Mouse (Mus musculus) frontal cortex, adult 2 months (tissue): Measurements from ENCODE around the gene Atcay. TPM values are rescaled to one million over a fixed set of nuclear protein-coding genes. Genes with fewer than 3 reads are reported as not detected.

Experiments used
- DNase-seq, 2 experiments: peaks; one replicate each; pipeline ENCODE4 v3.0.0; 2022; ENCODE audit warnings: low spot score in 1 of 2; ENCODE audit errors: extremely low spot score in 1 of 2
- polyA plus RNA-seq: library from polyadenylated mRNA; depleted of rRNA; stranded (reverse); fragments of >200 nt; gene quantifications from 2 replicates; pipeline ENCODE4 v1.2.3, GENCODE M21; 2012; rRNA removed

The Atcay gene
- polyA plus RNA-seq: 164 and 168 TPM in 2 replicates

DNA sequence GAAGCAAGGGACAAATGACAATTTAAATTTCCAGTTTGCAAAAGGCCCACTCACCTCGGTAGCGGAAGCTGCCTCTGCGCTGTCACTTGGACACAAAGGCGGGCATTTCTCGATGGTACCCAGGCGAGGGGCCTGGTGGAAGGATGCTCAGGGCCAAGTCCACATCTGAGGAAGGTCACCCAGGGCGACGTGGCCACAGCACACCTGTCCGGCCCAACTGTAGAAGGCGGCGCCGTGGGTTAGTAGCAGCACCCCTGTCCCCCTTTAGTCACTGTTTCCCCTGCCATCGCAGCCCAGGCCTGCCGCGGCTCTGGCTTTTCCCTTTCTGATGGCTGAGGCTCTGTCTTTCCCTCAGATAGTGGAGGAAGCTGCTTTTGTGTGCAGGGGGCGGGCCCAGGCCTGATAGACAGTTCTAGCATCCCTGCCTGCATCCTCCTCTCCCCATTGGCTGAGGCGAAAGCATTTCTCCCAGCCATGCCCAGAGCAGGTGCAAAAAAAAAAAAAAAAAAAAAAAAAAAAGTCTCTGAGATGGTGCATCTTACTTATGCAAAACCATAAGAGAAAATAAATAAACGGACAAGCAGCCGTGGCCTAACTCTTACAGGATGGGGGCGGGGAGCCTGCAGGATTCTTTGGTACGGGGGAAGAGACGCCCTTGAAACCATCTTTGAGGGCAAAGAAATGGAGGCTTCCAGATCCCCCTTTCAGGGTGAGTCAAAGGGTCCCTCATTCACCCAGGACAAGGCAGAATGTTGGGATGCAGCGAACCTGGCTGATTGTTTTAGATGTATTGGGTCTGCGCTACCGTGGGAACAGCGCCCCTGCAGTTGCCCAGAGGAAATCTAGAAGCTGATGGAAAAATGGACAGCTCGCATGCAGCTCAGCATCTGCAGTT, at the start of gene Atcay:
Gene Atcay, minus strand, starts transcription at position 396 of the 895 bp plus-strand sequence.
- DNase-seq: peak; percentile 80 to 89

GRCm38 (mm10) chr10:81279496-81279895, 48.9 kb upstream of the Atcay start:
- no peak for DNase-seq

GRCm38 (mm10) chr10:81277676-81278075, 47.0 kb upstream of the Atcay start:
- DNase-seq: no peak

DNA sequence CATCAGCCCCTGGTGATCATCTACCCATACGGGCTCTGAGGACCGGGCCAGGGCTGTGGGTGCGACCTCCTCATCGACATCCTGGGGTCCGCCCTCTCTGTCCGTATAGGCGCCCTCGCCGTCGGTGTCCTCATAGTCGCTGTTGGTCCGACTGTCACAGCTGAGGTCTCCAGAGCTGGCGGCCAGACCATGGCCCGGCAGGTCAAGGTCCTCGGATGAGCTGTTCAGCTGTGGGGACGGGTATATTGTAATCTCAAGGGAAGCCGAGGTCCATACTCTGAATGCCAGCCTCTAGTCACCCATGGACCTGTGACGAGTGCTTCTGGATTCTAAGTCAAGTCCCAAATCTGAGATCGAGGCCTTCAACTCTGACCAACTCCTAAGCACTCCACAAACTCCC, 43.2 kb upstream of the Atcay start:
- no peak for DNase-seq

- DNase-seq: no peak
These were observed 41.7 kb upstream of the Atcay start for GRCm38 (mm10) chr10:81272356-81272755.

DNA sequence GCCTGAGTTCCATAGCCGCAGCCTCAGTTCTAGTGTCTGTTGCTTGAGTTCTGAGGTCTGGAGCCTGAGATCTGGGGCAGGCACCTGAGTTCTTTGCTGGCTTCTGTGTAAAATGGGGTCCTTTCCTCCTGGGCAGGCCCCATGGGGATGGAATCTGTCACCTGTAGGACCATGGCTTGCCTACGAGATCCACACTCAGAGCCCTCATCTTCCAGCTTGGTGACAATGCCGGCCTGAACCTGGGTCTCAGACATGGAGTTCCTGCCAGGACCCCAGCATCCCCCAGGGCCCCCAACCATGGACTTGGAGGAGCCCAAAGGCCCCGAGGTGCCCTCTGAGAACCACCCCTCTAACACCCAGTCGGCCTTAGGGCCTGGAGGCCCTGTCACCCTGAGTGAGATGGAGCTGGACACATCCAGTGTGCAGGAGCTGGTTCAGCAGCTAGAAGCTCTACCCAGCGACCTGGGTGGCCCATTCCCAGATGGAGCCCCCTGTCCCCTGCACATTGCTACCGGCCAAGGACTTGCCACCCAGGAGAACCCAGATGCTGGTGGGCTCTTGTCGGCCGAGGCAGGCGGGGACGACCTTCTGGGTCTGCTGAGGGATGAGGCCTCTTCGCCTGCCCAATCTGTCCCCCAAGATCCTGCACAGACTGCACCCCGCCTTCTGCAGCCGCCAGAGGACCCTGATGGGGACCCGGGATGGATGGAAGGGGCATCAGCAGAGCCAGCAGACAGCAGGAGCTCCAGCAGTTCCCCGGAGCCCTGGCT, 38.2 kb upstream of the Atcay start:
- DNase-seq: no peak

DNA sequence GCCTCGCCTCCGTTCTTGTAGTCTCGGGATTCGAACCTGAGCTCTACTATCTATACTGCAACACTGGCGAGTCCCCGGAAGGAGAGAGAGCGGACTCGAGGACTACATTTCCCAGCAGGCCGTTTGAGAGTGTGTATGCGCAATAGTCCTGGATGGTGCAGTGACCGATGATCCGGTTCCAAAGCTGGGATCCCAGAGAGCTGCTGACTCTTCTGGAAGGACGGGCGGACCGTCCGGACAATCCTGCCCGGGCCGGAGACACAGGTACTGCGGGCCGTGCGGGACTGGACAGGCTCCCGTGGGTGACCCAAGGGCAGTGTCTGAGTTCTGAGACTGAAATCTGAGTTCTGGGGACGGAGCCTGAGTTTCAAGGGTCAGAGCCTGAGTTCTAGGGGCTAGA, 37.4 kb upstream of the Atcay start:
- DNase-seq: peak; percentile 84 to 89

- DNase-seq: peak; percentile 89 to 96
These were observed 35.8 kb upstream of the Atcay start, which contains the start of the genes Mrpl54 and Apba3 for GRCm38 (mm10) chr10:81266211-81267105. TSS of gene Mrpl54 (minus strand) at chr10:81266934. TSS of gene Apba3 (plus strand) at chr10:81266960.

GRCm38 (mm10) chr10:81265540-81265939, 34.9 kb upstream of the Atcay start:
- no peak for DNase-seq

GRCm38 (mm10) chr10:81261025-81261424, 30.4 kb upstream of the Atcay start:
- DNase-seq: no peak

DNA sequence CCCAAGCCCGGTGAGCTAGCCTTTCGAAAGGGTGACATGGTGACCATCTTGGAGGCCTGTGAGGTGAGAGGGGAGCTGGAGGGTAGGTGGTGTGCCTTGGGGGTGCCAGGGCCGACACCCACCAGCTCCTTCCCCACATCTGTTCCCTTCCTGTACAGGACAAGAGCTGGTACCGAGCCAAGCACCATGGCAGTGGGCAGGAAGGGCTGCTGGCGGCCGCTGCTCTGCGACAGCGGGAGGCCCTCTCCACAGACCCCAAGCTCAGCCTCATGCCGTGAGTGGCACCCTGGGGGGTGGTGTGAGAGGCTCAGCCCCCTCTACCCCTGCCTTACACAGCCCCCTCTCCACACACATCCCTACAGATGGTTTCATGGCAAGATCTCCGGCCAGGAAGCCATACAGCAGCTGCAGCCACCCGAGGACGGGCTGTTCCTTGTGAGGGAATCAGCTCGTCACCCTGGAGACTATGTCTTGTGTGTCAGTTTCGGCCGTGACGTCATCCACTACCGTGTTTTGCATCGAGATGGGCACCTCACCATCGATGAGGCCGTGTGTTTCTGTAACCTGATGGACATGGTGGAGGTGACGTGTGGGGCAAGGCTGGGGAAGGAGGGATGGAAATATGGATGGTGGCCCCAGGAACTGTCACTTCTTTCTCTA, 28.7 kb upstream of the Atcay start:
- no peak for DNase-seq

DNA sequence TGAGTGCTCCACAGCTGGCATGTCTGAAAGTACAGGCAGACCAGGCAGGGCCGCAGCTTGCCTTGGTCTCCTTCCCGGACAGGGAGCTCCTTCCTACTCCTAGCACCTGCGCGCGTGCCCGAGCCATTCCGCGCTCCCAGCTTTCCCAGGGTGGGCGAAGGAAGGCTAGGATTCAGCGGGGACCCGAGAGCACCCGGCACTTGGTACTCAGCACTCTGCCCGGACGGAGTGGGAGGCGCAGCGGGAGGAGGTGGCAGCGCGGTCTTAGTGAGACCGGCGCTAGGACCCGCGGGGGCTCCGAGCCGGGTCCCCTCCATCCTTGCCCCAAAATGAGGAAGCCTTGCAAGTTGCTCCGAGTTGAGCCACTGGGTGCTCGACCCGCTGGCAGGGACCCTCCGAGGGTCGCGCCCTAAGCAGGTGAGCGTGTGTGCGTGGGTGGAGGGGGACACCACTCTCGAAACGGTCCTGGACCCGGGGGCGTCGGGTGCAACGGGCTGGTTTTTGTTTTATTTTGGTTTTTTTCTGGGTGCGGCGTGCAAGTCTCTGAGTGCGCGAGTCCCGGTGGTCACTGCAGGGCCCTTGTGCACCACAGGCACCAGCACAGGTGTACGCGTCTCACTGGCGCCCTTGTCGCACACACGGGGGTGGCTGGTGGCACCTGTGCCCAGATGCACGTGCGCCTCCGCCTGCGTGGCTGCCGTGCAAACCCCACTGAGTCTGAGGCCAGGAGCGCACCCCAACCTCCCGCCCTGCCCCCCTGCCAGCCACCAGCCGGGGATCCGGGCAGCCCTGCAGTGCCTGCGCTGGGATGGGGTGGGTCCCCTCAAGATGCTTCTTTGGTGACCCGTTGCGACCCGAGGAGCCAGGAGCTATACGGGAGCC, 26.8 kb upstream of the Atcay start:
- DNase-seq: peak in 1 of 2 experiments; percentile 71

DNA sequence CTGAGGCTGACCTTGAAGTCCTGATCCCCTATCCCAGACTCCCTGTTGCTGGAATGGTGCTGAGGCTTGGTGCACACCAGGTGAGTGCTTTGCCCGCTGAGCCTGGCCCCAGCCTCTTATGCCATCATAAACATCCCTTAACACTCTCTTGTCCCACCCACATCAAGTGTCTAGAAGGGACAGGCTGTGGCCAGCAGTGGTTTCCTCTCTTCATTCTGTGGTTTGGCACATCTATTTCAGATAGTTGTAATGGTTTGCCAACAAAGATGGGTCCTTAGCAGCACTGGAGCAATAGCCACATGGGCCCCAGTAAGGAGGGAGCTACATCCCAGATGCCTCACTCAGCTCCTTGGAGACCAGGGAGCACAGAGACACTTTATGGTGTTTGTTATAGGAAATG, 24.3 kb upstream of the Atcay start:
- no peak for DNase-seq

DNA sequence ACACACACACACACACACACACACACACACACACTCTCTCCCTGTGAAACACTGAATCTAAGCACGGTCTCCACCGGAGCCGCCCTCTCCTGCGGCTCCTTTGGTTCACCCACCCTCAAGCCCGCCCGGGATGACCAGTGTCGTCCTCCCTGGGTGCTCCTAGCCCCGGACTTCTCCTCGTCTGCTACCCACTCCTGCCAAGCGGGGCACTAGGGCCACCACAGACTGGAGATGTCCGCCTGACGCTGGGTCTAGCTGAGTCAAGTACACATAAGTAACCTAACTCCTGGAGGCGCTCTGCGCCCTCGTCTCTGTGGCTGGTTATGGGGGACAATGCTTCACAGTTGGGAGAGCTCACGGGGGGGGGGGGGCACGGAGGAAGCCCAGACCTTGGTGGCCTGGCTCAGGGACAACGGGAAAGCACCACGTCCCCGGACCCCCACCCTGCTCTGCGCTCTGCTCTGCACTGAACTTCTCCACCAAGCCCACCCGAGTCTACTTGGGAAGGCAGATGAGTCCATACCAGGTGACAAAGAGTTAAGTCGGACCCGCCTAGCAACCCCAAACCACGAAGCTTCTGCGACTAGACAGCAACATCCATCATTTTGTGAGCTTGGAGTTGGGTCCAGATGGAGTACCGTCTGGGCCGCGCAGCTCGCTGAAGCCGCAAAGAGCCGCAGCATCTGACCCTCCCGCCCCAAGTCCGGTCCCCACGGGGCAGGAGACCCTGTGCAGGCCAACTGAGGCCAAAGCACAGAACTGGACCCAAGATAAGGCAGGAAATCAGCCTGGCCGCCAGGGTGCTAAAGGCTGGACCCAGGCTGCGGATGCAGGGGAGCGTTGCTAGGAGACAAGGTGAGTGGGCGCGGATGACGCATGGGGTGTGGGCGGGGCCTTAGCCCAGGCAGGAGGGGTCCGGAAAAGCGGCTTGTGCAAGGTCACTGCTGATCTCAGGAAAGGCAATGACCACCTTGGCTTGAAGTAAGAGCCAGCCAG, 22.1 kb upstream of the Atcay start, which contains the start of gene Matk:
Gene Matk, plus strand, starts transcription at position 512 of the 996 bp plus-strand sequence.
- DNase-seq: peak; percentile 83 to 96

- no peak for DNase-seq
These were observed 18.8 kb upstream of the Atcay start for GRCm38 (mm10) chr10:81249442-81249841.

- no peak for DNase-seq
These were observed 17.2 kb upstream of the Atcay start for GRCm38 (mm10) chr10:81247804-81248203.

- DNase-seq: peak in 1 of 2 experiments; percentile 55
These were observed 14.5 kb upstream of the Atcay start for GRCm38 (mm10) chr10:81245166-81245565.

- DNase-seq: peak in 1 of 2 experiments; percentile 85
These were observed 14.0 kb upstream of the Atcay start for GRCm38 (mm10) chr10:81244595-81244994.
